Mouse (Mus musculus): ENCODE data around the gene Arfgap2.

GRCm38 (mm10) chr2:91294226-91294625 is 29.5 kb downstream of the Arfgap2 start:
- TF ChIP-seq CTCF (IDR thresholded peaks at IDR 0.05; ENCODE audit: low read depth) (no peak), EP300 (IDR thresholded peaks at IDR 0.05; ENCODE audit: low read depth) (no peak)
